Mouse (Mus musculus) cortical plate, adult 2 months (tissue): ENCODE measurements at regions not wholly inside any gene's neighbourhood (a gene's known extent, or its start where the extent isn't known, plus 50 kb on each side); places are given as distances from the start of the nearest gene placed in this dataset.
A peak's percentile ranks its signal among the peaks of the same experiment; 100 is the strongest.

Experiments
- H3K27ac ChIP-seq: fragments of 200-500 bp; 2 replicates; pipeline ENCODE4 v1.5.1; 2012; ENCODE audit warnings: low read length, control low read depth, inconsistent platforms; ENCODE audit not compliant: insufficient read depth
- H3K4me1 ChIP-seq: fragments of 200-500 bp; 2 replicates; pipeline ENCODE4 v1.6.1; 2011; ENCODE audit warnings: low read length; ENCODE audit not compliant: control insufficient read depth, insufficient read depth
- H3K4me3 ChIP-seq: fragments of 200-500 bp; 2 replicates; pipeline ENCODE4 v1.5.1; 2011; ENCODE audit warnings: mild to moderate bottlenecking, low read length, control low read depth; ENCODE audit not compliant: insufficient read depth
- CTCF ChIP-seq: fragments of 200-500 bp; IDR thresholded peaks from 2 replicates; pipeline ENCODE4 v1.5.1; 2011; ENCODE audit warnings: mild to moderate bottlenecking, control low read depth, low read length; ENCODE audit not compliant: insufficient read depth; ENCODE audit errors: extremely low read depth
- POLR2A ChIP-seq: fragments of 200-500 bp; IDR thresholded peaks from 2 replicates; pipeline ENCODE4 v1.6.1; 2011; ENCODE audit warnings: mild to moderate bottlenecking, low read length, control low read depth; ENCODE audit not compliant: insufficient read depth; ENCODE audit errors: extremely low read depth

DNA sequence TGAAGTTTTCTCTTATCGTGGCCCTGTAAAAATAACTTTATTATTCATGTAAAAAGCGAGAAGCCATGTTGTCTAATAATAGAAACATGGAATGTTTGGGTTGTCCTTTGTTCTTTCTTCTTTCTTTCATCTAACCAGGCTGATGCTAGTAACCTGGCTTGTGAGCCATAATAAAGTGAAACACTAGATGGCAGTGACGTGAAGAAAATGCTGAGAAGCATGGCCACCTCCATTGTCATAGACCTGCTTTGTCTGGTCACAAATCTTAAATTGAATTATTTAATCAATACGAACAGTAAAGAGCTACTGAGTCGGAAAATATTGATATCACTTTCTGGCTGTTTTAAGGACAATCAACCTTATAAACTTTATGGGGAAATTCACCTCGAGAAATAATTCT, 338.0 kb upstream of the Sphkap start:
- no peaks in the 10 kb centered on the region for H3K4me1 ChIP-seq
- no peak overlapping the region for H3K27ac ChIP-seq
- TF ChIP-seq CTCF (peak; percentile 70; the same call in 1 of the 2 replicates), POLR2A (no peak)
- H3K4me3 ChIP-seq: no peak overlapping the region

DNA sequence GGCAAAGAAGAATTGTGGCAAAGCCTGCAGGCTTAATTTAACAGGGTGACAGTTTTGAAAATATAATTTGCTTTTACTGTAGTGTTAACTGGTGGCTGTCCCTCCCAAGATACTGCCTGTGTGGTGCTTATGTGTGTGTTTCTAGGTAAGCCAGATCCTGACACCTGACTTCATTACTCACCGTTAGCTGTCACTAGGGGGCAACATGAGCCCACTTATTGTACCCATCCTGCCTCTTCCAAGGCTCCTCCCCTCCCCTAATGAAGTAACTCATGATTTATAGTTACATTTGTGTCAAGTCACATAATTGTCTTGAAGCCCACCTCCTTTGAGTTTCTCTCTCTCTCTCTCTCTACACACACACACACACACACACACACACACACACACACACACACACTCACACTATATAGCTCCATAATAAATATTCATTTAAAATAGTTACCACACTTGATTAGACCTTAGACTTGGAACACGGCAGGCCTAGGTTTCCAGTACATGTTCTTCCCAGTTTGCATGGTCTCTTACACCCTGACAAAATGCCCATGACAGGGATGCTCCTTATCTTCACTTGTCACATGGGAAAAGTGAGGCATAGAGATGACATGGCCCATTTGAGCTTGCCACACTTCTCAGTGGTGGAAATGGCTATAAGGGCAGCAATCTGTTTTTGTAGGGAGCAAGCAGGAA, 328.6 kb upstream of the Sphkap start:
- Histone ChIP-seq H3K27ac (no peak overlapping the region), H3K4me3 (no peak overlapping the region), H3K4me1 (no peaks in the 10 kb centered on the region; the same call in 1 of the 2 replicates)
- TF ChIP-seq POLR2A (no peak), CTCF (peak; percentile 63)

DNA sequence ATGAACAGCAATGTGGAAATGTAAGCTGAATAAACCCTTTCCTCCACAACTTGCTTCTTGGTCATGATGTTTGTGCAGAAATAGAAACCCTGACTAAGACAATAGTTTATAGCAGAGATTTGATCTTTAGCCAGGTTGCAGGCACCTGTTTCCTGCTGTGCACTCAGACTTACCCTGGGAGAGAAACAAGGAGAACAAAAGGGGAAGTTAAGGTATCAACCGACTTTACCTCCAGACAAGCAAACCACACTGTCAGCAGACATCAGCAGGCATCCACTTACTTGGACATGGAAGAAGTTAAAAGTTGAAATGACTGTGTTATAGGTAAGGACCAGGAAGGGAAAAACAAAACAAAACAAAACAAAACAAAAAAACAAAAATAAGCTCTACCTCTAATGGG, 323.7 kb upstream of the Sphkap start:
- Histone ChIP-seq H3K27ac (no peak overlapping the region), H3K4me1 (no peaks in the 10 kb centered on the region), H3K4me3 (no peak overlapping the region)
- TF ChIP-seq CTCF: no peak
- no peak for TF ChIP-seq POLR2A

DNA sequence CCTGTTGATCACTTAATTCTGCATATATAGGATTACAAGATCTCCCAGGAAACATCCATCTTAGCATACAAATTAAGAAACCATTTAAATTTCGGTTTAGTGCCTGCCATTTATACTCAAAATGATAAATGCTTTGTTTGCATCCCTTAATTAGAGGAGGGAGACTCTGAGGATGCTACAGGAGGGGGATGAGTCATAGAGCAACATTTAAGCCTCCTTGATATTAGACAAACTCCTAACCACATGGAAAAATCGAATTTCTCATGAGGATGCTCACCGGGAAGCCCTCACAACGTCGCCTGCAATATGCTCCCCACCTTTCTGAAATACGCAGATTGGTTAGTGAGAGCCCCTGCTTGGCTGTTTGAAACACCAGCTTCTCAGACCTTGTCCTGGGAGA, 320.8 kb upstream of the Sphkap start:
- TF ChIP-seq POLR2A (no peak), CTCF (no peak)
- Histone ChIP-seq H3K4me3 (no peak overlapping the region), H3K4me1 (no peaks in the 10 kb centered on the region), H3K27ac (no peak overlapping the region)

DNA sequence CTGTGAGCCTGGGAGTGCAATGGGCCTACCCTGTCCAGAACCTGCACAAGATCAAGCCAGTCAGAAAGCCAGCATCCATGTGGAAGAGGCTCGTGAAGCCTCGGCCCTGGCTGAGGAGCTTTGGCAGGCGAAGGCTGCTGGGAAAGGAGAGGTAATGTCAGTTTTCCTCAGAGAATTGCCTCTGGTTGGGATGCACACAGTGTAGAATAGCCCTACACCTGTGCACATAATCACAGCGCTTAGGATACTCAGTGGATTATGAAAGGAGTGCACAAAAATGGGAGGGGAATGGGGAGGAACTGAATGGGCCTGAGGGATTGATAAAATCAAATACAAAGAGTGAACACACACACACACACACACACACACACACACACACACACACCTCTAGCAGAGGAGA, 319.9 kb upstream of the Sphkap start:
- no peak overlapping the region for H3K27ac ChIP-seq
- TF ChIP-seq CTCF (no peak), POLR2A (no peak)
- no peak overlapping the region for H3K4me3 ChIP-seq
- no peaks in the 10 kb centered on the region for H3K4me1 ChIP-seq

DNA sequence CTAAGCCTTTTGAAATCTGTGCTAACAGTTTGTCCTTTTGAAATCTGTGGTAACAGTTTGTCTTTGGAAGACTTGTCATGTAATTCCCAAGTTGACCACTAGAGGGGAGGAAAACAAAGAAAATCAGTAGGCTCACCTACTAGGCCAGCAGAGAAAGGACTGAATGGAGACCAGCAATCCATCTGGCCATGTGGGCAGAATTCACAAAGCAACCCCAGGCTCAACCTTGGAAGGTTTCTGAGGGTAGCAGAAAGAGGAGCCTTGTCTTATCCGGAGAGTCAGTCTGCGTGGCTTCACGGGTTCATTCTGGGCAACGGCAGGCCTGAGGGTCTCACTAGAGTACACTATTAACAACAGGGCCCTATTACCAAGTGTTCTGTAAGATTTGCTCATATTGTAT, 319.2 kb upstream of the Sphkap start:
- Histone ChIP-seq H3K27ac (no peak overlapping the region), H3K4me3 (no peak overlapping the region), H3K4me1 (no peaks in the 10 kb centered on the region)
- TF ChIP-seq CTCF (peak; percentile 54), POLR2A (no peak)

DNA sequence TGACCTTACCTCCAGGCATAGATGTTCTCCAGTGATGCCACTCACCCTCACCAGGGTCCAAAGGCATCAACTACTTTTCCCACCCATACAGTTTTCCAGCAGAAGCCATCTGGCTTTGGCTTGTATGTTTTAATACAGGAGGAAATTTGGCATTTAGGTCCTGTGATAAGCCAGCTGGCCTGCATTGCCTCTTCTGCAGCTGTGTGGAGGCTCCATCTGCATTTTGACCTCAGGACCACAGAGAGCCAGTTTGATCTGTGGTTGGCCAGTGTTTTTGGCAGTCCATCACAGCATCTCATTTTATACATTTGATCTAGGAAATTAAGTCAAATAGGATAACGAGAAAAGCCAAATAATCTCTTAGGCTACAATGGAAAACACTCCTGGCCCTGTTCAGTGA, 315.1 kb upstream of the Sphkap start:
- Histone ChIP-seq H3K27ac (no peak overlapping the region), H3K4me3 (no peak overlapping the region), H3K4me1 (no peaks in the 10 kb centered on the region)
- no peak for TF ChIP-seq POLR2A
- no peak for TF ChIP-seq CTCF

DNA sequence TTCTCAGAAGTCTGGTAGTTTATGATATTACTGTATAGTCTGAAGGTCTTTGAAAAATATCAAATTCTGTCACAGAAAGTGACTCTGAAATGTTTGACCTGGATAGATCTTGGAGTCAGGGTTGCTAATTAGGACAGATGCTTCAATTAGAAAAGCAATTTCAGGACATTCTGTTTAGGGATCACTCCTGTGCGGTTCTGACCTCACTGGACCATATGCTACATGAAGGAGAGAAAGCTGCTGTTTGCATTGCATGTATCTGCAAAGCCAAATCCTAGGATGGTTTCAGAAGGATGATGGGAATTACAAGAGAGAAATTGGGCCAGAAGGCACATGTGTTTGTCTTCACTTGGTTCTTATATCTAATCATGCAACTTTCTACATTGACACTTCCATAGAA, 312.2 kb upstream of the Sphkap start:
- no peaks in the 10 kb centered on the region for H3K4me1 ChIP-seq
- no peak overlapping the region for H3K27ac ChIP-seq
- TF ChIP-seq CTCF: no peak
- TF ChIP-seq POLR2A: no peak
- no peak overlapping the region for H3K4me3 ChIP-seq

DNA sequence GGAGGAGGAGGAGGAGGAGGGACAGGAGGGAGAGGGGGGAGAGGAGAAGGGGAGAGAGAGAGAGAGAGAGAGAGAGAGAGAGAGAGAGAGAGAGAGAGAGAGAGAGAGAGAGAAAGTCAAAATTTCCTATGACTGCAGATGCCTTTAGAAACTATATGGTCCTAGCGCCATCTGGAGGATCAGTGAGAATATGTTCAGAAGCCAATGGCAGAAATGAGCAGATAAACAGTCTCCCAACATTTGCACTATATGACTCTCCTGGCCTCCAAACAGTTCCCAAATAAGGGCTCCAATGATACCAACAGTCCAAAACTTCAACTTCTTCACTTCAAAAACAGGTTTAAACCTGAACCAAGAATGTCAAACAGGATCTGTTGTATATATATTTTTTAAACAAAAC, 309.1 kb upstream of the Sphkap start:
- no peaks in the 10 kb centered on the region for H3K4me1 ChIP-seq
- no peak overlapping the region for H3K27ac ChIP-seq
- TF ChIP-seq CTCF (peak; percentile 43; the same call in 1 of the 2 replicates), POLR2A (no peak)
- H3K4me3 ChIP-seq: no peak overlapping the region

DNA sequence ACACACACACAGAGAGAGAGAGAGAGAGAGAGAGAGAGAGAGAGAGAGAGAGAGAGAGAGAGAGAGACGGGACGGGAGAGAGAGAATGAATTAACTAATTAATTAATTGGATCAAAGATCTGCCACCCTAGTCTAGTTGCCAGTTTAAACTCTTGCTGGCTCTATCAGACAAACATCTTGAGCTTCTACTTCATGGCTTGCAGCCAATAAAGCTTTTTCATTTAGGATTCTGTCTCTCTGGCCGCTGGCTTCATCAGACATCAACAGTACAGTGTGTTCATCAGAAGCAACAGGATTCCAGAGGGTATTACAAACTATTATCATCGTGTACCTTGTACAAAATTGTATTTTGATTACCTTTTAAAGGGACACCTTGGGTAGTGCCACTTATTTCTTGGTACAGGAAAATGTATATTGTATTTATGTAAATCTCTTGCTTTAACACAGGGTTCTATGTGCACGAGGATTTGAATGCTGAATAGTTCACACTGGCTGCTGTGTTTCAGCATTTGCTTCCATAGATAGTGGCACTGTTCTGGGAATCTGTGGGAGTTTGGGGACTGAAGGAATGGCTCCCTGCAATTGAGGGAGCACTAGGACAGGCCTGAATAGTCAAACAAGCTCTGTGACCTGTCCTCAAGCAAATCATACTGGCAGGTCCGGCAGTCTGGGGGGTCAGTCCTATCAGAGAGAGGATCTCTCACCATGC, 293.9 kb upstream of the Sphkap start:
- Histone ChIP-seq H3K4me3 (no peak overlapping the region), H3K4me1 (no peaks in the 10 kb centered on the region), H3K27ac (no peak overlapping the region)
- TF ChIP-seq CTCF: no peak
- no peak for TF ChIP-seq POLR2A
